In genomic region chr13:67863026-67863425, GRCm38 (mm10) we compare ENCODE assay signal across 31 mouse cellular contexts. TPM values are rescaled to one million over a fixed set of nuclear protein-coding genes. Genes with fewer than 3 reads are reported as not detected.
DNase-seq lines count a peak whose midpoint lies in the region; ATAC-seq and TF ChIP-seq lines count a peak whose summit lies in the region.
"Had no signal": no experiment of that assay in that cellular context is flagged by ENCODE, and none has a peak within 500 bp of the region (broad histone marks: within the 10 kb centered on the region; RNA-seq: fewer than 3 reads in every experiment).

TSS of gene BC048507 (plus strand) at chr13:67863326.

- TF ChIP-seq POLR2A in testis, adult 2 months (IDR thresholded peaks at IDR 0.05; ENCODE audit: control insufficient read depth, low read depth, low read length) = 0 out of 2 replicates have a peak, but pooled peaks have one; percentile 12

- DNase-seq in heart, adult 9 months (ENCODE audit: low spot score in 2 of 2) = no peak
- no peak for DNase-seq in testis, postnatal 10 days (ENCODE audit: low spot score)
- no peak for DNase-seq in ES-E14 (ENCODE audit: low read depth, low spot score)
- no peak for DNase-seq in urinary bladder, postnatal 36 days (ENCODE audit: low spot score in 2 of 2)
- DNase-seq: adrenal gland, adult 2 months; adrenal gland, postnatal 10 days; adrenal gland, postnatal 25 days; B cell, adult 2 months; cerebellum, adult 11 months; cerebellum, adult 18-20 months; cerebellum, adult 8-10 months; cerebellum, adult 9-11 months; cerebellum, postnatal 14 days; cerebellum, postnatal 36 days; embryo, embryonic 11 days had no signal

- H3K4me3 ChIP-seq in heart, embryonic 12.5 days = no peak within 1 kb of the TSS
- peak within 1 kb of the TSS; percentile 79 for H3K4me3 ChIP-seq in testis, adult 2 months (ENCODE audit: control insufficient read depth, low read depth, low read length)
- peak within 1 kb of the TSS; percentile 37 to 53 for H3K4me3 ChIP-seq in ES-E14 (ENCODE audit: insufficient read depth in 1 of 2, low read depth in 1 of 2, low read length in 2 of 2, poor library complexity in 1 of 2, severe bottlenecking in 1 of 2)
- H3K4me3 ChIP-seq: embryonic facial prominence, embryonic 13.5 days; embryonic facial prominence, embryonic 15.5 days; erythroblast, embryonic 14.5 days; forebrain, embryonic 10.5 days; forebrain, embryonic 12.5 days had no signal

- no peaks in the 10 kb centered on the region for H3K9me3 ChIP-seq in heart, embryonic 12.5 days (replicated peaks)
- no peaks in the 10 kb centered on the region for H3K9me3 ChIP-seq in ES-E14 (ENCODE audit: control insufficient read depth, insufficient read depth, low read depth, low read length)
- H3K9me3 ChIP-seq: embryonic facial prominence, embryonic 13.5 days; embryonic facial prominence, embryonic 15.5 days; forebrain, embryonic 12.5 days had no signal

- H3K36me3 ChIP-seq in heart, embryonic 12.5 days = no peaks in the 10 kb centered on the region
- H3K36me3 ChIP-seq in testis, adult 2 months (ENCODE audit: control insufficient read depth, insufficient read depth, low read length) = no peaks in the 10 kb centered on the region
- no peaks in the 10 kb centered on the region for H3K36me3 ChIP-seq in ES-E14 (ENCODE audit: control insufficient read depth, insufficient read depth, low read length, poor library complexity, severe bottlenecking)
- H3K36me3 ChIP-seq: embryonic facial prominence, embryonic 13.5 days; embryonic facial prominence, embryonic 15.5 days; forebrain, embryonic 10.5 days; forebrain, embryonic 12.5 days had no signal

- H3K4me2 ChIP-seq in heart, embryonic 12.5 days = peak within 1 kb of the TSS; percentile 19; the same call in 1 of the 2 replicates
- H3K4me2 ChIP-seq: embryonic facial prominence, embryonic 13.5 days; embryonic facial prominence, embryonic 15.5 days; forebrain, embryonic 12.5 days had no signal

- TF ChIP-seq CTCF in testis, adult 2 months (IDR thresholded peaks at IDR 0.05; ENCODE audit: control insufficient read depth, insufficient read depth, insufficient replicate concordance, low read depth, low read length) = no peak

- no peaks in the 10 kb centered on the region for H3K27me3 ChIP-seq in heart, embryonic 12.5 days (replicated peaks)
- H3K27me3 ChIP-seq in testis, adult 2 months (ENCODE audit: control insufficient read depth, insufficient read depth, low read length) = no peaks in the 10 kb centered on the region; the same call in 1 of the 2 replicates
- H3K27me3 ChIP-seq: CH12.LX; embryonic facial prominence, embryonic 13.5 days; embryonic facial prominence, embryonic 15.5 days; forebrain, embryonic 12.5 days had no signal

- in situ Hi-C loops in ES-E14 (cut with MboI; ENCODE audit: low sequenced_read_pairs in 2 of 2, unreplicated experiment in 2 of 2) = no loop called here

- no peaks in the 10 kb centered on the region for H3K4me1 ChIP-seq in heart, embryonic 12.5 days (replicated peaks)
- H3K4me1 ChIP-seq in testis, adult 2 months (ENCODE audit: control insufficient read depth, insufficient read depth, low read length) = no peaks in the 10 kb centered on the region
- peaks cover 0 to 6% of the 10 kb centered on the region in 2 experiments; a peak in 3 of 4 replicates for H3K4me1 ChIP-seq in ES-E14 (ENCODE audit: control insufficient read depth in 2 of 2, insufficient read depth in 2 of 2, low read length in 2 of 2, poor library complexity in 1 of 2)
- H3K4me1 ChIP-seq: embryonic facial prominence, embryonic 13.5 days; embryonic facial prominence, embryonic 15.5 days; forebrain, embryonic 12.5 days had no signal

- WGBS in heart, embryonic 12.5 days = 56% methylated on average over 11 of the region's 11 CpGs

- no peak within 1 kb of the TSS for H3K27ac ChIP-seq in heart, embryonic 12.5 days (ENCODE audit: poor library complexity, severe bottlenecking)
- no peak within 1 kb of the TSS for H3K27ac ChIP-seq in testis, adult 2 months (ENCODE audit: control insufficient read depth, insufficient read depth, low read depth, low read length)
- H3K27ac ChIP-seq in ES-E14 (ENCODE audit: insufficient read depth, low read depth, low read length, poor library complexity, severe bottlenecking) = no peak within 1 kb of the TSS
- H3K27ac ChIP-seq: embryonic facial prominence, embryonic 13.5 days; embryonic facial prominence, embryonic 15.5 days; forebrain, embryonic 10.5 days; forebrain, embryonic 12.5 days had no signal

- no peak for ATAC-seq in heart, embryonic 12.5 days (ENCODE audit: insufficient number of reproducible peaks, low FRiP score)
- ATAC-seq: CD4-positive, CD25-positive, alpha-beta regulatory T cell, adult 4 months; forebrain, embryonic 14.5 days; forebrain, embryonic 16.5 days had no signal

- no peak within 1 kb of the TSS for H3K9ac ChIP-seq in heart, embryonic 12.5 days
- H3K9ac ChIP-seq in ES-E14 (ENCODE audit: insufficient read depth, low read depth, low read length, poor library complexity, severe bottlenecking) = 0 out of 2 replicates have a peak within 1 kb of the TSS, but pooled peaks have one; percentile 2
- H3K9ac ChIP-seq: embryonic facial prominence, embryonic 13.5 days; embryonic facial prominence, embryonic 15.5 days; forebrain, embryonic 12.5 days had no signal

TF ChIP-seq in ES-E14, 5 proteins besides CTCF, POLR2A, EP300 and RAD21:
- TF ChIP-seq ZC3H11A (IDR thresholded peaks at IDR 0.05; ENCODE audit: borderline replicate concordance, low read depth, low read length) = no peak
- no peak for TF ChIP-seq ZNF384 (IDR thresholded peaks at IDR 0.05; ENCODE audit: low read depth, low read length)
- no peak for TF ChIP-seq HCFC1 (IDR thresholded peaks at IDR 0.05; ENCODE audit: borderline replicate concordance, insufficient read depth, low read length)

RNA-seq across cellular contexts. Expression of gene BC048507, which starts in this region (rescaled TPM):
- polyA plus RNA-seq in heart, embryonic 12.5 days (2016; fragmentation: Nextera tagmentation; extraction: Ambion mirVana) = not detected in 2 replicates
- polyA plus RNA-seq in testis, adult 2 months (2012; rRNA removed) = 98.0 and 98.1 TPM in 2 replicates
- 0.48 TPM in 1 of 2 replicates, not detected in the other for total RNA-seq in ES-E14 (2012; rRNA removed)
- total RNA-seq: adrenal gland, adult 2 months; adrenal gland, postnatal 10 days; adrenal gland, postnatal 25 days; adrenal gland, postnatal 4 days; CH12.LX; common myeloid progenitor, adult 5-6 weeks; MEL had no signal
- polyA plus RNA-seq: adrenal gland, adult 2 months; brain, embryonic 14.5 days; CD4-positive, CD25-positive, alpha-beta regulatory T cell, adult 4 months; embryonic facial prominence, embryonic 11.5 days; embryonic facial prominence, embryonic 13.5 days; embryonic facial prominence, embryonic 15.5 days; erythroblast, embryonic 14.5 days; forebrain, embryonic 10.5 days; forebrain, embryonic 12.5 days; forebrain, embryonic 14.5 days; forebrain, embryonic 16.5 days had no signal

Comparison
In these comparisons a context has a peak if more than half of its experiments do, and no peak if none do; other contexts are left out.
1. RNA of gene BC048507 (polyA plus RNA-seq): 98.0 to 98.1 TPM in testis, adult 2 months; not detected in heart, embryonic 12.5 days; every median in the first group is over 10 times any median in the second.